Mouse (Mus musculus) erythroblast, embryonic 14.5 days (primary cell): ENCODE results near the gene Wdr90.

Source experiments
- GATA1 ChIP-seq: IDR thresholded peaks from 2 replicates; pipeline ENCODE4 v1.6.1; 2012; ENCODE audit warnings: low read length, inconsistent platforms, mixed read lengths
- TAL1 ChIP-seq: IDR thresholded peaks from 3 replicates; pipeline ENCODE4 v1.6.1; 2012; ENCODE audit warnings: low read length, inconsistent platforms, mixed read lengths

GRCm38 (mm10) chr17:25828712-25829557 lies 32.4 kb downstream of the Wdr90 start, which contains the start of gene Jmjd8:
- no peak; the same call in 1 of the 2 replicates for TF ChIP-seq GATA1
- TF ChIP-seq TAL1 = no peak
